Mouse (Mus musculus) G1E (cell line): ENCODE results near the gene H2-DMa.

Source experiments
- CTCF ChIP-seq: IDR thresholded peaks from 2 replicates; pipeline ENCODE4 v1.5.1; 2012; ENCODE audit warnings: low read depth, low read length, inconsistent platforms, mixed read lengths
- GATA2 ChIP-seq: IDR thresholded peaks from 2 replicates; pipeline ENCODE4 v1.6.1; 2012; ENCODE audit warnings: low read depth, low read length, inconsistent platforms, borderline replicate concordance
- TAL1 ChIP-seq: conservative IDR thresholded peaks from 2 replicates; pipeline ENCODE4 v1.6.1; 2012; ENCODE audit warnings: low read depth, low read length, inconsistent platforms, mixed read lengths

DNA sequence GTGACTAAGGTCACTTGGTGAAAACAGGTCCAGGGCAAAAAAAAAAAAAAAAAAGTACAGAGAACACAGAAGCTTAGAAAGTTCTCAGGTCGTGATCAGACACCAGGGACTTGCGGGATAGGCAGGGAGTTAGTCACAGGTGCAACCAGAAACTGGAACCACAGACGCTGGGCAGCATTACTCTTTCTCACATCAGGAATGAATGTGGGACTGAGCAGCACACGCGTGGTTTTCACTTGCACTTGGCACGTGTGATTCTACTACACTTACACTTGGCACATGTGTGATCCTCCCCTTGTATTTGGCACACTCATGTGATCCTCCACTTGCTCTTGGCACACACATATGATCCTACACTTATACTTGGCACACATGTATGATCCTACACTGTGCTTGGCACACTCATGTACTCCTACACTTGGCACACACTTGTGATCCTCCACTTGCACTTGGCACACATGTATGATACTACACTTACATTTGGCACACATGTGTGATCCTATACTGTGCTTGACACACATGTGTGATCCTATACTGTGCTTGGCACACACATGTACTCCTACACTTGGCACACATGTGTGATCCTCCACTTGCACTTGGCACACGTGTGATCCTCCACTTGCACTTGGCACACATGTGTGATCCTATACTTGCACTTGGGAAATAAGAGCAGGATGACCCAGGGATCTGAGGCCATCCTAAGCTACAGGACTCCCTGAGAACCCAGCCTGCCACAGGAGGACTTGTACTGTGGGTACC is 12.1 kb upstream of the H2-DMa start:
- TF ChIP-seq CTCF (no peak), GATA2 (no peak), TAL1 (no peak)
